Mouse (Mus musculus): ENCODE measurements around the gene Retn.

DNA sequence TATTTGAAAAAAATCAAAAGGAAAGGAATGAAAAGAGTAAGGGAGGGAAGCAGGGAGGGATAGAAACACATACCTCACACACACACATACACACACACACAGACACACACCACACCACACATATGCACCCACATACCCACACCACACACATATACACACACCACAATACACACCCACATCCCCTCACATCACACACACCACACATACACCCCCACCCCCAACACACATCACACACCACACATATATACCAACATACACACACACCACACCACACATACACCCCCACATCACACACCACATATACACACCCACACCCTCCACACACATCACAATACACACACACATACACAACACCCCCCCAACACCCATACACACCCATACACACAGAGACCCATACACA, 29.0 kb downstream of the Retn start:
- TF ChIP-seq CTCF (IDR thresholded peaks at IDR 0.05) (no peak), EP300 (IDR thresholded peaks at IDR 0.05) (no peak)

Measured in lung, postnatal 0 days (tissue).